Mouse (Mus musculus): ENCODE measurements around the gene Tuft1. TPM values are rescaled to one million over a fixed set of nuclear protein-coding genes. Genes with fewer than 3 reads are reported as not detected.
"Not testable (repeated sequence)": the region's sequence is repeated elsewhere in the genome, so short reads cannot be mapped to it uniquely, and the experiment has no call there.

Gene Tuft1
- polyA plus RNA-seq, 1 experiment from 2014 or later, result 10.9 TPM

- Histone ChIP-seq H3K9ac (0 out of 2 replicates have a peak overlapping the region, but pooled peaks have one; percentile 23), H3K4me2 (peak overlapping the region; percentile 70), H3K27ac (replicated peaks) (peak overlapping the region; percentile 84), H3K27me3 (peaks cover 11% of the 10 kb centered on the region; the same call in 1 of the 2 replicates), H3K4me1 (replicated peaks) (peaks cover 32% of the 10 kb centered on the region), H3K4me3 (replicated peaks) (peak overlapping the region; percentile 43)
- ATAC-seq (ENCODE audit: insufficient read depth), result peak; percentile 82
- not testable (repeated sequence) for H3K9me3 ChIP-seq (replicated peaks); H3K36me3 ChIP-seq (replicated peaks)
- 16% methylated on average over 8 of the region's 10 CpGs for WGBS (ENCODE audit: insufficient replicate concordance)
Measured at GRCm38 (mm10) chr3:94659142-94659748, 573 bp upstream of the Tuft1 start.

- H3K4me3 ChIP-seq (replicated peaks), result peak overlapping the region; percentile 60
- not testable (repeated sequence) for H3K27me3 ChIP-seq; H3K9me3 ChIP-seq (replicated peaks); H3K36me3 ChIP-seq (replicated peaks); H3K27ac ChIP-seq (replicated peaks)
- peaks cover 33% of the 10 kb centered on the region for H3K4me1 ChIP-seq (replicated peaks)
- H3K9ac ChIP-seq, result peak overlapping the region; percentile 58
- peak; percentile 43 for ATAC-seq (ENCODE audit: insufficient read depth)
- peak overlapping the region; percentile 82 for H3K4me2 ChIP-seq
- WGBS (ENCODE audit: insufficient replicate concordance), result 5% methylated on average over 26 of the region's 47 CpGs
Measured at GRCm38 (mm10) chr3:94657852-94658739, 576 bp downstream of the Tuft1 start.

- not testable (repeated sequence) for H3K27ac ChIP-seq (replicated peaks); ATAC-seq (ENCODE audit: insufficient read depth); H3K4me3 ChIP-seq (replicated peaks)
Measured at GRCm38 (mm10) chr3:94653967-94654366, 4.7 kb downstream of the Tuft1 start.

GRCm38 (mm10) chr3:94650409-94650808 lies 8.3 kb downstream of the Tuft1 start:
- Histone ChIP-seq H3K27ac (replicated peaks) (no peak overlapping the region), H3K4me2 (no peak overlapping the region), H3K27me3 (no peaks in the 10 kb centered on the region), H3K36me3 (replicated peaks) (no peaks in the 10 kb centered on the region), H3K9ac (no peak overlapping the region), H3K9me3 (replicated peaks) (no peaks in the 10 kb centered on the region), H3K4me1 (replicated peaks) (peaks cover 32% of the 10 kb centered on the region), H3K4me3 (replicated peaks) (no peak overlapping the region)
- ATAC-seq (ENCODE audit: insufficient read depth), result no peak
- WGBS (ENCODE audit: insufficient replicate concordance), result 82% methylated on average over 7 of the region's 7 CpGs

More at GRCm38 (mm10) chr3:94653967-94654366, 4.7 kb downstream of the Tuft1 start:
- H3K9me3 ChIP-seq (replicated peaks); H3K36me3 ChIP-seq (replicated peaks); H3K4me2 ChIP-seq; H3K27me3 ChIP-seq; H3K9ac ChIP-seq: not testable (repeated sequence)
- H3K4me1 ChIP-seq (replicated peaks), result peaks cover 38% of the 10 kb centered on the region
- 56% methylated on average over 1 of the region's 1 CpGs for WGBS (ENCODE audit: insufficient replicate concordance)

GRCm38 (mm10) chr3:94648755-94649590 lies 9.7 kb downstream of the Tuft1 start:
- no peaks in the 10 kb centered on the region for H3K36me3 ChIP-seq (replicated peaks)
- ATAC-seq (ENCODE audit: insufficient read depth), result peak; percentile 79
- H3K27ac ChIP-seq (replicated peaks), result peak overlapping the region; percentile 63
- 48% methylated on average over 6 of the region's 6 CpGs for WGBS (ENCODE audit: insufficient replicate concordance)
- H3K9ac ChIP-seq, result peak overlapping the region; percentile 26; the same call in 1 of the 2 replicates
- H3K4me3 ChIP-seq (replicated peaks), result no peak overlapping the region
- H3K9me3 ChIP-seq (replicated peaks), result no peaks in the 10 kb centered on the region
- peaks cover 32% of the 10 kb centered on the region for H3K4me1 ChIP-seq (replicated peaks)
- H3K27me3 ChIP-seq, result no peaks in the 10 kb centered on the region
- H3K4me2 ChIP-seq, result peak overlapping the region; percentile 48

- H3K27me3 ChIP-seq; H3K4me3 ChIP-seq (replicated peaks); H3K4me1 ChIP-seq (replicated peaks); H3K27ac ChIP-seq (replicated peaks); H3K9me3 ChIP-seq (replicated peaks); H3K9ac ChIP-seq; H3K36me3 ChIP-seq (replicated peaks); H3K4me2 ChIP-seq; ATAC-seq (ENCODE audit: insufficient read depth): not testable (repeated sequence)
- 72% methylated on average over 2 of the region's 2 CpGs for WGBS (ENCODE audit: insufficient replicate concordance)
Measured at GRCm38 (mm10) chr3:94642495-94643162, 16.0 kb downstream of the Tuft1 start, which contains the start of gene Gm10972. Gm10972 (plus strand) TSS chr3:94643112.

- H3K27ac ChIP-seq (replicated peaks), result no peak overlapping the region
- ATAC-seq (ENCODE audit: insufficient read depth), result no peak
- WGBS (ENCODE audit: insufficient replicate concordance), result 72% methylated on average over 3 of the region's 3 CpGs
Measured at GRCm38 (mm10) chr3:94629876-94630275, 28.8 kb downstream of the Tuft1 start.

GRCm38 (mm10) chr3:94628712-94629111 lies 30.0 kb downstream of the Tuft1 start:
- no peak overlapping the region for H3K9ac ChIP-seq
- no peak for ATAC-seq (ENCODE audit: insufficient read depth)
- peaks cover 3% of the 10 kb centered on the region for H3K4me1 ChIP-seq (replicated peaks)
- no peak overlapping the region for H3K4me3 ChIP-seq (replicated peaks)
- H3K27ac ChIP-seq (replicated peaks), result no peak overlapping the region
- H3K9me3 ChIP-seq (replicated peaks), result no peaks in the 10 kb centered on the region
- H3K27me3 ChIP-seq, result no peaks in the 10 kb centered on the region
- 79% methylated on average over 5 of the region's 5 CpGs for WGBS (ENCODE audit: insufficient replicate concordance)
- no peak overlapping the region for H3K4me2 ChIP-seq
- H3K36me3 ChIP-seq (replicated peaks), result 0 out of 2 replicates have a peak, but pooled peaks cover 7% of the 10 kb centered on the region

More at GRCm38 (mm10) chr3:94629876-94630275, 28.8 kb downstream of the Tuft1 start:
- Histone ChIP-seq H3K4me1 (replicated peaks) (no peaks in the 10 kb centered on the region), H3K9me3 (replicated peaks) (no peaks in the 10 kb centered on the region), H3K4me3 (replicated peaks) (no peak overlapping the region), H3K27me3 (no peaks in the 10 kb centered on the region), H3K4me2 (no peak overlapping the region), H3K9ac (no peak overlapping the region), H3K36me3 (replicated peaks) (0 out of 2 replicates have a peak, but pooled peaks cover 7% of the 10 kb centered on the region)

- 81% methylated on average over 4 of the region's 4 CpGs for WGBS (ENCODE audit: insufficient replicate concordance)
- H3K4me2 ChIP-seq, result no peak overlapping the region
- H3K9me3 ChIP-seq (replicated peaks), result no peaks in the 10 kb centered on the region
- no peak overlapping the region for H3K9ac ChIP-seq
- H3K27me3 ChIP-seq, result no peaks in the 10 kb centered on the region
- no peak for ATAC-seq (ENCODE audit: insufficient read depth)
- no peak overlapping the region for H3K27ac ChIP-seq (replicated peaks)
- peaks cover 32% of the 10 kb centered on the region for H3K4me1 ChIP-seq (replicated peaks)
- H3K4me3 ChIP-seq (replicated peaks), result no peak overlapping the region
- peaks cover 21% of the 10 kb centered on the region for H3K36me3 ChIP-seq (replicated peaks)
Measured at GRCm38 (mm10) chr3:94624281-94624680, 34.4 kb downstream of the Tuft1 start.

GRCm38 (mm10) chr3:94622550-94622949 lies 36.1 kb downstream of the Tuft1 start:
- Histone ChIP-seq H3K9ac (peak overlapping the region; percentile 6; the same call in 1 of the 2 replicates), H3K4me2 (peak overlapping the region; percentile 44), H3K27ac (replicated peaks) (peak overlapping the region; percentile 75)

More at GRCm38 (mm10) chr3:94622550-94622949, 36.1 kb downstream of the Tuft1 start:
- no peaks in the 10 kb centered on the region for H3K27me3 ChIP-seq
- peak; percentile 89 for ATAC-seq (ENCODE audit: insufficient read depth)
- 65% methylated on average over 10 of the region's 10 CpGs for WGBS (ENCODE audit: insufficient replicate concordance)
- no peaks in the 10 kb centered on the region for H3K9me3 ChIP-seq (replicated peaks)
- H3K4me3 ChIP-seq (replicated peaks), result no peak overlapping the region
- peaks cover 36% of the 10 kb centered on the region for H3K4me1 ChIP-seq (replicated peaks)
- H3K36me3 ChIP-seq (replicated peaks), result peaks cover 21% of the 10 kb centered on the region

Measured in liver, embryonic 15.5 days (tissue).